ENCODE assay signal across 8 mouse cellular contexts in genomic region chr3:14874402-14875040, GRCm38 (mm10). TPM values are rescaled to one million over a fixed set of nuclear protein-coding genes. Genes with fewer than 3 reads are reported as not detected.
DNase-seq lines count a peak whose midpoint lies in the region; ATAC-seq and TF ChIP-seq lines count a peak whose summit lies in the region.

No protein-coding gene starts in this region.

- 0 out of 2 replicates have a peak, but pooled peaks have one; percentile 25 for ATAC-seq in hindbrain, embryonic 11.5 days (ENCODE audit: low FRiP score)
- no peak for ATAC-seq in hindbrain, embryonic 13.5 days (ENCODE audit: low FRiP score)
- peak; percentile 62; the same call in 1 of the 2 replicates for ATAC-seq in forebrain, embryonic 12.5 days (ENCODE audit: low FRiP score)

- no peak overlapping the region for H3K9ac ChIP-seq in hindbrain, embryonic 11.5 days (ENCODE audit: low read depth, low read length)
- H3K9ac ChIP-seq in hindbrain, embryonic 13.5 days, result no peak overlapping the region
- H3K9ac ChIP-seq in ES-Bruce4 (ENCODE audit: low read depth, poor library complexity, severe bottlenecking), result no peak overlapping the region
- no peak overlapping the region for H3K9ac ChIP-seq in forebrain, embryonic 12.5 days

- no peaks in the 10 kb centered on the region for H3K36me3 ChIP-seq in hindbrain, embryonic 11.5 days (ENCODE audit: control insufficient read depth, insufficient read depth, low read length)
- H3K36me3 ChIP-seq in hindbrain, embryonic 13.5 days, result no peaks in the 10 kb centered on the region
- H3K36me3 ChIP-seq in ES-Bruce4 (ENCODE audit: control insufficient read depth, insufficient read depth, low read length, poor library complexity, severe bottlenecking), result no peaks in the 10 kb centered on the region
- no peaks in the 10 kb centered on the region for H3K36me3 ChIP-seq in forebrain, embryonic 12.5 days (replicated peaks)

- H3K27ac ChIP-seq in hindbrain, embryonic 11.5 days (ENCODE audit: low read depth, low read length), result no peak overlapping the region
- H3K27ac ChIP-seq in hindbrain, embryonic 13.5 days, result no peak overlapping the region
- no peak overlapping the region for H3K27ac ChIP-seq in ES-Bruce4 (ENCODE audit: insufficient read depth, low read length)
- no peak overlapping the region for H3K27ac ChIP-seq in forebrain, embryonic 12.5 days

- DNase-seq in hindbrain, embryonic 11.5 days (ENCODE audit: low spot score), result peak; percentile 74
- DNase-seq in lung, postnatal 10 days, result peak; percentile 58
- DNase-seq in right cerebral cortex, postnatal 25 days, result no peak
- no peak for DNase-seq in spleen, postnatal 10 days (ENCODE audit: low spot score in 2 of 2)
- DNase-seq in urinary bladder, postnatal 36 days (ENCODE audit: low spot score in 2 of 2), result no peak

- H3K9me3 ChIP-seq in hindbrain, embryonic 11.5 days (ENCODE audit: control insufficient read depth, low read length), result no peaks in the 10 kb centered on the region
- H3K9me3 ChIP-seq in hindbrain, embryonic 13.5 days, result no peaks in the 10 kb centered on the region
- H3K9me3 ChIP-seq in ES-Bruce4 (replicated peaks; ENCODE audit: control insufficient read depth, insufficient read depth, low read length, poor library complexity, severe bottlenecking), result no peaks in the 10 kb centered on the region
- no peaks in the 10 kb centered on the region for H3K9me3 ChIP-seq in forebrain, embryonic 12.5 days

- no peak for TF ChIP-seq POLR2A in ES-Bruce4 (IDR thresholded peaks at IDR 0.05; ENCODE audit: insufficient read depth, low read length)

- no peaks in the 10 kb centered on the region for H3K4me1 ChIP-seq in hindbrain, embryonic 11.5 days (replicated peaks; ENCODE audit: control insufficient read depth, insufficient read depth, low read length)
- no peaks in the 10 kb centered on the region for H3K4me1 ChIP-seq in hindbrain, embryonic 13.5 days (replicated peaks)
- H3K4me1 ChIP-seq in ES-Bruce4 (ENCODE audit: control insufficient read depth, insufficient read depth, low read length), result no peaks in the 10 kb centered on the region
- H3K4me1 ChIP-seq in forebrain, embryonic 12.5 days, result no peaks in the 10 kb centered on the region

- no peak overlapping the region for H3K4me3 ChIP-seq in hindbrain, embryonic 11.5 days (ENCODE audit: low read depth, low read length)
- H3K4me3 ChIP-seq in hindbrain, embryonic 13.5 days, result no peak overlapping the region
- H3K4me3 ChIP-seq in ES-Bruce4 (ENCODE audit: low read depth, low read length), result no peak overlapping the region
- no peak overlapping the region for H3K4me3 ChIP-seq in forebrain, embryonic 12.5 days (replicated peaks)

- H3K4me2 ChIP-seq in hindbrain, embryonic 11.5 days (replicated peaks; ENCODE audit: low read depth, low read length), result no peak overlapping the region
- no peak overlapping the region for H3K4me2 ChIP-seq in hindbrain, embryonic 13.5 days
- no peak overlapping the region for H3K4me2 ChIP-seq in forebrain, embryonic 12.5 days

- TF ChIP-seq EP300 in ES-Bruce4 (IDR thresholded peaks at IDR 0.05; ENCODE audit: insufficient read depth, low read depth, low read length), result no peak

- no peaks in the 10 kb centered on the region for H3K27me3 ChIP-seq in hindbrain, embryonic 11.5 days (ENCODE audit: control insufficient read depth, insufficient read depth, low read length)
- no peaks in the 10 kb centered on the region for H3K27me3 ChIP-seq in hindbrain, embryonic 13.5 days
- H3K27me3 ChIP-seq in ES-Bruce4 (ENCODE audit: control insufficient read depth, insufficient read depth, low read length, poor library complexity, severe bottlenecking), result no peaks in the 10 kb centered on the region
- H3K27me3 ChIP-seq in forebrain, embryonic 12.5 days, result no peaks in the 10 kb centered on the region

- 49% methylated on average over 8 of the region's 8 CpGs for WGBS in hindbrain, embryonic 11.5 days
- WGBS in hindbrain, embryonic 13.5 days, result 50% methylated on average over 8 of the region's 8 CpGs
- WGBS in forebrain, embryonic 12.5 days, result 50% methylated on average over 8 of the region's 8 CpGs

- TF ChIP-seq CTCF in ES-Bruce4 (IDR thresholded peaks at IDR 0.05; ENCODE audit: low read depth, low read length), result peak; percentile 11

RNA-seq across cellular contexts. Expression of gene Car3, which starts 11.2 kb away (rescaled TPM):
- polyA plus RNA-seq in hindbrain, embryonic 11.5 days (2014; fragmentation: Nextera tagmentation; extraction: Ambion mirVana), result 5.1 and 5.2 TPM in 2 replicates
- 1.1 and 1.4 TPM in 2 replicates for polyA plus RNA-seq in hindbrain, embryonic 13.5 days (2015; fragmentation: Nextera tagmentation; extraction: Ambion mirVana)
- 2.6 TPM in 2 replicates for polyA plus RNA-seq in ES-Bruce4 (2011; ENCODE audit: insufficient read depth, insufficient read length, low read depth, missing spikeins)
- 1.3 and 2.3 TPM in 2 replicates for polyA plus RNA-seq in forebrain, embryonic 12.5 days (2016; fragmentation: Nextera tagmentation; extraction: Ambion mirVana)

RNA-seq across cellular contexts. Expression of gene Car2, which starts 11.6 kb away (rescaled TPM):
- 105 and 108 TPM in 2 replicates for polyA plus RNA-seq in hindbrain, embryonic 11.5 days (2014; fragmentation: Nextera tagmentation; extraction: Ambion mirVana)
- 29.6 and 31.4 TPM in 2 replicates for polyA plus RNA-seq in hindbrain, embryonic 13.5 days (2015; fragmentation: Nextera tagmentation; extraction: Ambion mirVana)
- 154 and 186 TPM in 2 replicates for polyA plus RNA-seq in ES-Bruce4 (2011; ENCODE audit: insufficient read depth, insufficient read length, low read depth, missing spikeins)
- 40.2 and 50.7 TPM in 2 replicates for polyA plus RNA-seq in forebrain, embryonic 12.5 days (2016; fragmentation: Nextera tagmentation; extraction: Ambion mirVana)

Comparison
In these comparisons a context has a peak if more than half of its experiments do, and no peak if none do; other contexts are left out.
1. DNase-seq: peak in hindbrain, embryonic 11.5 days (single experiment) and lung, postnatal 10 days (single experiment); none in right cerebral cortex, postnatal 25 days (single experiment), spleen, postnatal 10 days (0 of 2) and urinary bladder, postnatal 36 days (0 of 2).